Mouse (Mus musculus): ENCODE data around the gene Ice2.

DNA sequence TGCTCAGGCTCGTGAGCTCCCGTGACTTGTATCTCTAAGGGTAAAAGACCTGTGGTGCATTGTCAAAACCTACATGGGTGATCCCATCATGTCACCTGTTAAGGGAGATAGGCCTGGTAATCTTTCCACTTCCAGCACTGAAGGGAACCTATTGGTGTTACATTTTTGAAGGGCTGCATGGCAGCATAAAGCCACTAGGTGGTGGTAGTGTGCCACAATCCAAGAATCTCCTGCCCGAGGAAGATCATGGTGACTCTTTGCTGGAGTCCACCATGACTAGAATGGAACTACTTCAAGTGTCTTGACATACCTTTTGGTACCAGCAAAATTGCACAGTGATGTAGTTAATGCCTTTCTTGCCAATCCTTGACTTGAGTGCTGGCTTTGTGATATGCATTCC is 39.9 kb upstream of the Ice2 start:
- TF ChIP-seq ZNF384 (IDR thresholded peaks at IDR 0.05; ENCODE audit: low read depth, low read length) (no peak), ETS1 (IDR thresholded peaks at IDR 0.05; ENCODE audit: low read depth, low read length) (no peak), RAD21 (IDR thresholded peaks at IDR 0.05; ENCODE audit: low read depth, low read length) (peak; percentile 93), CTCF (IDR thresholded peaks at IDR 0.05 in 2 of 3, conservative IDR thresholded peaks at IDR 0.05 in 1 of 3; ENCODE audit: control insufficient read depth in 1 of 3, insufficient read depth in 1 of 3, low read depth in 2 of 3, low read length in 3 of 3, poor library complexity in 1 of 3, severe bottlenecking in 1 of 3) (peak; percentile 76 to 96 (median 93)), GABPA (IDR thresholded peaks at IDR 0.05; ENCODE audit: low read depth, low read length) (no peak), SMC3 (IDR thresholded peaks at IDR 0.05; ENCODE audit: low read depth, low read length) (peak; percentile 81), USF2 (IDR thresholded peaks at IDR 0.05; ENCODE audit: borderline replicate concordance in 1 of 2, insufficient read depth in 1 of 2, low read depth in 1 of 2, low read length in 2 of 2) (no peak), MAZ (IDR thresholded peaks at IDR 0.05; ENCODE audit: low read depth, low read length) (no peak), POLR2AphosphoS2 (IDR thresholded peaks at IDR 0.05; ENCODE audit: low read length) (no peak), BHLHE40 (IDR thresholded peaks at IDR 0.05; ENCODE audit: borderline replicate concordance, low read depth, low read length) (no peak), POLR2A (IDR thresholded peaks at IDR 0.05; ENCODE audit: control insufficient read depth in 1 of 2, insufficient read depth in 1 of 2, low read depth in 1 of 2, low read length in 2 of 2, poor library complexity in 1 of 2) (no peak)

All from MEL (cell line).